Mouse (Mus musculus) olfactory bulb, adult 2 months (tissue): ENCODE data around the gene Acer2. TPM values are rescaled to one million over a fixed set of nuclear protein-coding genes. Genes with fewer than 3 reads are reported as not detected.

Experiments used
- H3K27ac ChIP-seq: fragments of 200-500 bp; 2 replicates; pipeline ENCODE4 v1.5.1; 2012; ENCODE audit warnings: low read depth, low read length; ENCODE audit not compliant: insufficient read depth
- H3K4me1 ChIP-seq: fragments of 200-500 bp; 2 replicates; pipeline ENCODE4 v1.6.1; 2012; ENCODE audit warnings: low read length; ENCODE audit not compliant: control insufficient read depth, insufficient read depth
- H3K4me3 ChIP-seq: fragments of 200-500 bp; 2 replicates; pipeline ENCODE4 v1.5.1; 2012; ENCODE audit warnings: mild to moderate bottlenecking, low read depth, low read length, moderate library complexity; ENCODE audit not compliant: insufficient read depth
- CTCF ChIP-seq: fragments of 200-500 bp; IDR thresholded peaks from 2 replicates; pipeline ENCODE4 v1.5.1; 2012; ENCODE audit warnings: low read depth, mild to moderate bottlenecking, low read length, moderate library complexity; ENCODE audit not compliant: insufficient read depth
- POLR2A ChIP-seq: fragments of 200-500 bp; IDR thresholded peaks from 2 replicates; pipeline ENCODE4 v1.6.1; 2012; ENCODE audit warnings: mild to moderate bottlenecking, low read depth, low read length, moderate library complexity; ENCODE audit not compliant: insufficient read depth
- WGBS: fragments of 180-500 bp; shearing (Covaris S2); methylation state at CpG from one replicate; pipeline ENCODE4 v1.1.7; 2018; 5-methylcytosine and 5-hydroxymethylcytosine counted together
- polyA plus RNA-seq: library from polyadenylated mRNA; stranded (reverse); fragments of >200 nt; gene quantifications from 2 replicates; pipeline ENCODE4 v1.2.4, GENCODE M21; 2012; ENCODE audit warnings: low replicate concordance; ENCODE audit not compliant: missing spikeins, insufficient read depth, insufficient read length

The Acer2 gene
- polyA plus RNA-seq, 1 experiment, result not detected

GRCm38 (mm10) chr4:86856304-86857112 lies 17.7 kb upstream of the Acer2 start:
- under 1% methylated on average over 50 of the region's 50 CpGs for WGBS
- peak overlapping the region; percentile 88 for H3K4me3 ChIP-seq
- peak overlapping the region; percentile 91 for H3K27ac ChIP-seq
- peaks cover 3% of the 10 kb centered on the region; the same call in 1 of the 2 replicates for H3K4me1 ChIP-seq
- TF ChIP-seq CTCF (no peak), POLR2A (no peak)

- TF ChIP-seq CTCF (no peak), POLR2A (peak; percentile 93)
- Histone ChIP-seq H3K4me1 (peaks cover 3% of the 10 kb centered on the region; the same call in 1 of the 2 replicates), H3K4me3 (peak within 1 kb of the TSS; percentile 88), H3K27ac (peak within 1 kb of the TSS; percentile 95)
- WGBS, result under 1% methylated on average over 68 of the region's 68 CpGs
These were observed 16.8 kb upstream of the Acer2 start, which contains the start of gene Rps6 for GRCm38 (mm10) chr4:86857113-86858069. Rps6 (minus strand) TSS chr4:86857412.

- WGBS, result 59% methylated on average over 12 of the region's 12 CpGs
- 0 out of 2 replicates have a peak overlapping the region, but pooled peaks have one; percentile 88 for H3K4me3 ChIP-seq
- no peak for TF ChIP-seq POLR2A
- no peak for TF ChIP-seq CTCF
- H3K27ac ChIP-seq, result no peak overlapping the region
- H3K4me1 ChIP-seq, result peaks cover 3% of the 10 kb centered on the region; the same call in 1 of the 2 replicates
These were observed 16.1 kb upstream of the Acer2 start for GRCm38 (mm10) chr4:86858070-86858440.

- 79% methylated on average over 5 of the region's 5 CpGs for WGBS
- H3K4me1 ChIP-seq, result no peaks in the 10 kb centered on the region
These were observed 10.1 kb upstream of the Acer2 start for GRCm38 (mm10) chr4:86864087-86864486.

GRCm38 (mm10) chr4:86871988-86872387 lies 2.2 kb upstream of the Acer2 start:
- Histone ChIP-seq H3K4me1 (peaks cover 4% of the 10 kb centered on the region), H3K27ac (no peak overlapping the region), H3K4me3 (no peak overlapping the region)
- TF ChIP-seq POLR2A (no peak), CTCF (no peak)

More at GRCm38 (mm10) chr4:86864087-86864486, 10.1 kb upstream of the Acer2 start:
- Histone ChIP-seq H3K27ac (no peak overlapping the region), H3K4me3 (no peak overlapping the region)
- no peak for TF ChIP-seq CTCF
- no peak for TF ChIP-seq POLR2A

GRCm38 (mm10) chr4:86873072-86873471 lies 1.1 kb upstream of the Acer2 start:
- Histone ChIP-seq H3K4me3 (no peak overlapping the region), H3K27ac (no peak overlapping the region), H3K4me1 (peaks cover 4% of the 10 kb centered on the region)
- TF ChIP-seq CTCF (no peak), POLR2A (no peak)
- WGBS, result 62% methylated on average over 4 of the region's 4 CpGs

GRCm38 (mm10) chr4:86879477-86879876 lies 5.3 kb downstream of the Acer2 start:
- WGBS, result 97% methylated on average over 2 of the region's 2 CpGs
- TF ChIP-seq CTCF (no peak), POLR2A (no peak)

GRCm38 (mm10) chr4:86881178-86881577 lies 7.0 kb downstream of the Acer2 start:
- Histone ChIP-seq H3K27ac (no peak overlapping the region), H3K4me1 (no peaks in the 10 kb centered on the region), H3K4me3 (no peak overlapping the region)
- TF ChIP-seq CTCF, result no peak
- WGBS, result 93% methylated on average over 4 of the region's 4 CpGs

More at GRCm38 (mm10) chr4:86879477-86879876, 5.3 kb downstream of the Acer2 start:
- Histone ChIP-seq H3K27ac (no peak overlapping the region), H3K4me3 (no peak overlapping the region), H3K4me1 (peaks cover 3% of the 10 kb centered on the region)
